Mouse (Mus musculus) ES-Bruce4 (cell line): ENCODE measurements around the gene Fnbp1.
"Not testable (repeated sequence)": the region's sequence is repeated elsewhere in the genome, so short reads cannot be mapped to it uniquely, and the experiment has no call there.

Experiments
- CTCF ChIP-seq: IDR thresholded peaks from one replicate; pipeline ENCODE4 v1.8.1; 2011; ENCODE audit warnings: low read depth, low read length
- EP300 ChIP-seq: IDR thresholded peaks from 2 replicates; pipeline ENCODE4 v1.6.1; 2011; ENCODE audit warnings: low read depth, low read length; ENCODE audit not compliant: insufficient read depth
- POLR2A ChIP-seq: IDR thresholded peaks from one replicate; pipeline ENCODE4 v1.8.1; 2011; ENCODE audit warnings: low read length; ENCODE audit not compliant: insufficient read depth

DNA sequence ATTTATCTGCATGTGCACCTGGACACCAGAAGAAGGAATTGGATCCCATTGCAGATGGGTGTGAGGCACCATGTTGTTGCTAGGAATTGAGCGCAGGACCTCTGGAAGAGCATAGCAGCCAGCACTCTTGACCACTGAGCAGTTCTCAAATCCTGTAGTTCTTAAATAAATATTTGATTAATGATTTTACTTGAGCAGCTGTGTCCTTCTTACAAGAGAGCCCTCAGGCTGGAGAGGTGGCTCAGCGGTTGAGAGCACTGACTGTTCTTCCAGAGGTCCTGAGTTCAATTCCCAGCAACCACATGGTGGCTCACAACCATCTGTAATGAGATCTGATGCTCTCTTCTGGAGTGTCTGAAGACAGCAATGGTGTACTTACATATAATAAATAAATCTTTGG lies 25.8 kb upstream of the Fnbp1 start:
- not testable (repeated sequence) for TF ChIP-seq CTCF, POLR2A, EP300
